Mouse (Mus musculus) myocyte (in vitro differentiated cells): ENCODE measurements at regions not wholly inside any gene's neighbourhood (a gene's known extent, or its start where the extent isn't known, plus 50 kb on each side); places are given as distances from the start of the nearest gene placed in this dataset.

Experiments used
- H3K27me3 ChIP-seq: one replicate; pipeline ENCODE4 v1.6.1; 2011; ENCODE audit not compliant: control insufficient read depth, insufficient read depth, insufficient read length
- H3K36me3 ChIP-seq: one replicate; pipeline ENCODE4 v1.6.1; 2011; ENCODE audit not compliant: control insufficient read depth, insufficient read depth
- H3K4me2 ChIP-seq: one replicate; pipeline ENCODE4 v1.6.1; 2011; ENCODE audit warnings: low read depth, control low read depth
- H3K4me3 ChIP-seq: one replicate; pipeline ENCODE4 v1.5.1; 2011; ENCODE audit warnings: mild to moderate bottlenecking, control low read depth, moderate library complexity
- H3K79me2 ChIP-seq: one replicate; pipeline ENCODE4 v1.6.1; 2011; ENCODE audit not compliant: control insufficient read depth, insufficient read depth
- H3ac ChIP-seq: one replicate; pipeline ENCODE4 v1.6.1; 2011; ENCODE audit not compliant: control insufficient read depth, insufficient read length
- CEBPB ChIP-seq: IDR thresholded peaks from 2 replicates; pipeline ENCODE4 v1.6.1; 2011; ENCODE audit warnings: mild to moderate bottlenecking, moderate library complexity; ENCODE audit not compliant: poor library complexity, insufficient read depth, severe bottlenecking
- E2F4 ChIP-seq: IDR thresholded peaks from one replicate; pipeline ENCODE4 v1.6.1; 2011; ENCODE audit warnings: mild to moderate bottlenecking, control low read depth, moderate library complexity; ENCODE audit not compliant: insufficient read depth
- MAX ChIP-seq: IDR thresholded peaks from one replicate; pipeline ENCODE4 v1.6.1; 2011; ENCODE audit warnings: low read depth, mild to moderate bottlenecking, control low read depth
- MYOD1 ChIP-seq, 3 experiments: IDR thresholded peaks; one replicate each; pipeline ENCODE4 v1.6.1; 2011; ENCODE audit warnings: control low read depth in 2 of 3, low read depth in 2 of 3, mild to moderate bottlenecking in 2 of 3, moderate library complexity in 1 of 3; ENCODE audit not compliant: insufficient read length in 2 of 3, control insufficient read depth in 1 of 3
- MYOG ChIP-seq, 3 experiments: IDR thresholded peaks; one replicate each; pipeline ENCODE4 v1.6.1; 2011; ENCODE audit warnings: control low read depth in 2 of 3, low read depth in 2 of 3, mild to moderate bottlenecking in 2 of 3; ENCODE audit not compliant: insufficient read length in 2 of 3, control insufficient read depth in 1 of 3, insufficient read depth in 1 of 3
- POLR2A ChIP-seq: IDR thresholded peaks from one replicate; pipeline ENCODE4 v1.6.1; 2011; ENCODE audit warnings: low read depth, mild to moderate bottlenecking, control low read depth, moderate library complexity; ENCODE audit not compliant: insufficient read length
- POLR2AphosphoS2 ChIP-seq: IDR thresholded peaks from one replicate; pipeline ENCODE4 v1.6.1; 2011; ENCODE audit warnings: low read depth, control low read depth; ENCODE audit not compliant: insufficient read length
- REST ChIP-seq: IDR thresholded peaks from one replicate; pipeline ENCODE4 v1.6.1; 2011; ENCODE audit warnings: mild to moderate bottlenecking, control low read depth, moderate library complexity; ENCODE audit not compliant: insufficient read depth, insufficient read length
- SRF ChIP-seq: IDR thresholded peaks from one replicate; pipeline ENCODE4 v1.6.1; 2011; ENCODE audit warnings: low read depth; ENCODE audit not compliant: control insufficient read depth, insufficient read length
- TCF12 ChIP-seq: IDR thresholded peaks from one replicate; pipeline ENCODE4 v1.6.1; 2011; ENCODE audit warnings: mild to moderate bottlenecking, control low read depth; ENCODE audit not compliant: poor library complexity, insufficient read depth, severe bottlenecking
- TCF3 ChIP-seq: IDR thresholded peaks from one replicate; pipeline ENCODE4 v1.6.1; 2011; ENCODE audit warnings: low read depth, control low read depth; ENCODE audit not compliant: insufficient read length
- USF1 ChIP-seq: IDR thresholded peaks from one replicate; pipeline ENCODE4 v1.6.1; 2011; ENCODE audit warnings: low read depth, mild to moderate bottlenecking, control low read depth, moderate library complexity

DNA sequence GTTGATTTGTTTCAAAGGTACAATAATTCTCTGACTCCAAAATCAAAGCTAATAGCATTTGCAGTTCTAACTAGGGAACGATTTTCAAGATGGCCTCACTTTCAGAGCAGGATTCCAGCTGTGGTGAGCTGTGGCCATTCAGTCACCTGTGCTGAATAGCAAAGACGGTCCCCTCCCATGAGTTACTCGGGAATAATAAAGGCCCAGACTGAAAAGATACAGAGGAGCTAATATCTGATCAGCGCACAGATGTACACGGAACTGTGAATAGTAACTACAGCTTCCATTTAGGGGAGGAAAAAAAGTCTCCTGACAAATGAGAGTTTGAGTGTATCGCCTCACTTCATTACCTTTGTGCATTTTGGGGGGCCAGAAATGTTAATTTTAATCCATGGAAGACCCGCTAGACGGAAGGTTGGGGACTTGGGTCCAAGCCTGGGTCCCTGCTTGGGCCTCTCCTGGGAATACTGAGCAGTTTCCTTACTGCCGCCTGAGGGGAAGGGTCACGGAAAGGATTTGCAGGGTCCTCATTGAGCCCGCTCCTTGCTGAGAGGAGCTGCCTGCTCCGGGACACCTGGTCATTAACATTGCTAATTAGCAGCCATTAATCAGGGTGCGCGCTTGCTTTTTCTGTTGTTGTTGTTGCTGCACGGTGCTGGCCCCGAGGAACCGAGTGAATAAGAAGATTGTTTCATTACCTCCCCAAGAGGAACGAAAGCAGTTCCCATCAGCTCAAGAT is 421.2 kb upstream of the Atp11b start:
- Histone ChIP-seq H3K4me2 (no peak overlapping the region), H3K4me3 (no peak overlapping the region), H3ac (no peak overlapping the region), H3K79me2 (no peaks in the 10 kb centered on the region), H3K27me3 (no peaks in the 10 kb centered on the region), H3K36me3 (no peaks in the 10 kb centered on the region)
- no peak for TF ChIP-seq SRF
- no peak for TF ChIP-seq MYOD1 (IDR thresholded peaks at IDR 0.05; ENCODE audit: control insufficient read depth in 1 of 3, insufficient read length in 2 of 3, low read depth in 2 of 3)
- no peak for TF ChIP-seq REST

DNA sequence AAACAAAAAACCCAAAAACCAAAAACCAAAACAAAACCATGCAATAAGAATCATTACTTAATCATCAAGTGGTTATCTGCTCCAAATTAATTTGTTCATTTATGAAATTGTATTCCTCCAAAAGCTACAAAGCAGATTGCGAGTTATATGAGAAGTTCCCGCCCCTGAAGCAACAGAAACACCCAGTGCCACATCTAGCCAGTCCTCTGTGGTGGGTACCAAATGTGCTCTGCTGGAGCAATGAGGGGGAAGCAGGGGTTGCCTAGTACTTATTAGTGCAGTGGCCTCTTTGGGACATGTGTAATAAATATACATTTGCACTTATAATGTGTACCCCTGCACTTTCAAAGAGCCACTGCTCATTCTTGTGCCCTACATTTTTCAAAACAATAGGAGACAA is 419.9 kb upstream of the Atp11b start:
- no peak overlapping the region for H3K4me3 ChIP-seq
- no peaks in the 10 kb centered on the region for H3K36me3 ChIP-seq
- TF ChIP-seq REST (no peak), SRF (no peak), POLR2AphosphoS2 (no peak), USF1 (no peak), MYOD1 (IDR thresholded peaks at IDR 0.05; ENCODE audit: control insufficient read depth in 1 of 3, insufficient read length in 2 of 3, low read depth in 2 of 3) (no peak), MAX (no peak), MYOG (IDR thresholded peaks at IDR 0.05; ENCODE audit: control insufficient read depth in 1 of 3, insufficient read depth in 1 of 3, insufficient read length in 2 of 3, low read depth in 2 of 3) (no peak), TCF3 (no peak), POLR2A (no peak), TCF12 (no peak), E2F4 (no peak), CEBPB (no peak)
- no peak overlapping the region for H3K4me2 ChIP-seq
- no peak overlapping the region for H3ac ChIP-seq
- H3K79me2 ChIP-seq, result no peaks in the 10 kb centered on the region
- H3K27me3 ChIP-seq, result no peaks in the 10 kb centered on the region

DNA sequence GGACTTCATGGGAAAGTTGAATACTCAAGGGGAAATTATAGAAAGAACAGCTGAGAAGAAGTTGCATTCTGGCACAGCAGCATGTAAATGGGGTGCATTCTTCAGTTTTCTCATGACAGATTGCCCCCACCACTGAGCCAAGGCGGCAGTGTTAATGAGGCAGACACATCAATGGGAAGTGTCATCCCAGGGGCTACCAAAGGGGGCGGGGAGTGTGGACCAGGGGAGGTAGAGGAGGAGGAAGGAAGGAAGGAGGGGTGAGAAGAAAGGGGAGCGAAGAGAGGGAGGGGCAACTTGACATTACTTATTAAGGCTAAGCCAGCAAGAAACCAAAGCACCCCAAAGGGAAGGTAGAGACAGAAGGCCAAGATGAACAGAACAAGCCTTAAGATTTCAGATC is 419.4 kb upstream of the Atp11b start:
- H3K79me2 ChIP-seq, result no peaks in the 10 kb centered on the region
- H3K4me2 ChIP-seq, result no peak overlapping the region
- no peak overlapping the region for H3K4me3 ChIP-seq
- TF ChIP-seq REST (no peak), MYOD1 (IDR thresholded peaks at IDR 0.05; ENCODE audit: control insufficient read depth in 1 of 3, insufficient read length in 2 of 3, low read depth in 2 of 3) (no peak), POLR2AphosphoS2 (no peak), CEBPB (no peak), MAX (no peak), SRF (no peak), TCF12 (no peak), POLR2A (no peak), TCF3 (no peak), USF1 (no peak)
- H3K36me3 ChIP-seq, result no peaks in the 10 kb centered on the region
- H3ac ChIP-seq, result no peak overlapping the region
- no peaks in the 10 kb centered on the region for H3K27me3 ChIP-seq

DNA sequence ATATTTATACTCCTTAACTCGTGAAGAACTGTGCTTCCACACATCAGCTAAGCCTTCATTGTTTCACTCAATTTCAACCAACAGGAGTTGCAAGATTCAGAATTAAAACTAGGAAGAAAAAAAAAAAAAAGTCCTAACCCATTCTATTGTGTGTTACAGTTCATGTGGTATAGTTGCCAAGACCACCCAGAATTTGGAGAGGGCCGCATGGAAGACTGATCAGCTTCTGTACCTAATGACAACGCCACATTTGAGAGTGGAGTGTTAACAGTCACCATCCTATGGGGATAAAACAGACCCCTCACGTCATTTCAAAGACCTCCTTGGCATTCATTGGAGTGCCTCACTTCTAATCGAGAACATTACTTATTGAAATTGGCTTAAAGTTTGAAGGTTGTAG is 418.1 kb upstream of the Atp11b start:
- TF ChIP-seq MAX (no peak), POLR2AphosphoS2 (no peak), MYOD1 (IDR thresholded peaks at IDR 0.05; ENCODE audit: control insufficient read depth in 1 of 3, insufficient read length in 2 of 3, low read depth in 2 of 3) (no peak), MYOG (IDR thresholded peaks at IDR 0.05; ENCODE audit: control insufficient read depth in 1 of 3, insufficient read depth in 1 of 3, insufficient read length in 2 of 3, low read depth in 2 of 3) (no peak), REST (no peak), CEBPB (no peak), SRF (no peak), TCF12 (no peak), USF1 (no peak), POLR2A (no peak), TCF3 (no peak), E2F4 (no peak)
- H3ac ChIP-seq, result no peak overlapping the region
- no peak overlapping the region for H3K4me3 ChIP-seq
- no peaks in the 10 kb centered on the region for H3K27me3 ChIP-seq
- no peak overlapping the region for H3K4me2 ChIP-seq
- no peaks in the 10 kb centered on the region for H3K79me2 ChIP-seq
- H3K36me3 ChIP-seq, result no peaks in the 10 kb centered on the region

DNA sequence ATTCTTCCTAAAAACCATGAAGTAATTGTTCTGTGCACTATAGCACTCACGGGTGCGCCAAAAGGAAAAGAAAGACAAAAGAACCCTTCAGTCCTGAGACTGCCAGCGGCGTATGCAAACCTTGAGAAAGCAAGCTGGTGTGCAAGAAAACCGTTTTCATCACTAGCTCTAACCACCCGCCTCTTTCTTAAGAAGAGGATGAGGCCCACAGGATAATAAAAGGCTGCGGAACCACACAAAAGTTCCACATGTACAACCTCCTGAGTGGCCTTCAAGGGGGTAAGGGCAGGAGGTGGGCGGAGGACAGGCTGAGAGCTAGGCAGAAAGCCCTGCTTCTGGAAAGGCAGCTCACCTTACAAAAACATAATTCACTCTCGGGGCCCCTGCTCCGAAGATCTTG is 413.4 kb upstream of the Atp11b start:
- Histone ChIP-seq H3K27me3 (no peaks in the 10 kb centered on the region), H3K79me2 (no peaks in the 10 kb centered on the region), H3K36me3 (no peaks in the 10 kb centered on the region), H3K4me3 (no peak overlapping the region), H3ac (no peak overlapping the region), H3K4me2 (no peak overlapping the region)
- TF ChIP-seq TCF3, result no peak
- no peak for TF ChIP-seq MYOG (IDR thresholded peaks at IDR 0.05; ENCODE audit: control insufficient read depth in 1 of 3, insufficient read depth in 1 of 3, insufficient read length in 2 of 3, low read depth in 2 of 3)
- TF ChIP-seq SRF, result no peak
- no peak for TF ChIP-seq E2F4
- no peak for TF ChIP-seq REST
- TF ChIP-seq POLR2AphosphoS2, result no peak
- TF ChIP-seq MAX, result no peak
- no peak for TF ChIP-seq MYOD1 (IDR thresholded peaks at IDR 0.05; ENCODE audit: control insufficient read depth in 1 of 3, insufficient read length in 2 of 3, low read depth in 2 of 3)
- no peak for TF ChIP-seq TCF12
- TF ChIP-seq CEBPB, result no peak
- TF ChIP-seq POLR2A, result no peak
- TF ChIP-seq USF1, result no peak
